Mouse (Mus musculus): ENCODE measurements around the gene Naa35.
"Not testable (repeated sequence)": the region's sequence is repeated elsewhere in the genome, so short reads cannot be mapped to it uniquely, and the experiment has no call there.

The Naa35 gene

DNA sequence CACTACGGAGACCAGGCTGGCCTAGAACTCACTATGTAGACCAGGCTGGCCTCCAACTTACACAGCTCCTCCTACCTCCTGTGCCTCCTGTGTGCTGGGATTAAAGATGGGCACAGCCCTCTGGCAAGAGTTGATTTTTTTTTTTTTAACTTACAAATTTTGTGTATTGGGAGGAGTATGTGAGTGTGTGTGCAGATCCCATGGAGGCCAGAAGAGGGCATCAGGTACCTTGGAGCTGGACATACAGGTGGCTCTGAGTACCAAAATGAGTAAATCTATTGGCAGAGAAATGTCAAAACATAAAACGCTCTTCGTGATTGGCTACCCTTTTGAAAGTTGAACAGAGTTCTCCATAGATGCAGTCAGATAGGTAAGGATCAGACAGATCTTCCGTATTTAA is 4.1 kb upstream of the Naa35 start:
- no peak for DNase-seq

DNA sequence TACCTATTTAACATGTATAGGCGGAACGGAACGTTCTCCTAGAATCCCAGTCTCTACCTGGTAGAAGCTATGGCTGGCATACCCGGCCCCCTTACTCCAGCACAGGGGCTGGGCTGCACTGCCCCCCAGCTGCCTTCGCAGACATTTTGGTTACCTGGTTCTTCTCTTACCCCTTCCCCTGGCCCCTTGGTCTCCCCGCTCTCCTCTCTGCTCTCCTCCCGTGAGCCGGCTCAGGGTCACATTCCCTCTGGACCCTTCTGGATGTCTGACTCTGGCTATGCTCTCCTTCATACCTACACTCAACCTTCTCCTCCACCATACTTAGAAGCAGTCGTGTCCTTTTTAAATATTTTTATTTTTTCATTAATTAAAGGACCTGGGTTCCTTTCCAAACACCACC is 578 bp upstream of the Naa35 start:
- peak; percentile 43 for DNase-seq

DNA sequence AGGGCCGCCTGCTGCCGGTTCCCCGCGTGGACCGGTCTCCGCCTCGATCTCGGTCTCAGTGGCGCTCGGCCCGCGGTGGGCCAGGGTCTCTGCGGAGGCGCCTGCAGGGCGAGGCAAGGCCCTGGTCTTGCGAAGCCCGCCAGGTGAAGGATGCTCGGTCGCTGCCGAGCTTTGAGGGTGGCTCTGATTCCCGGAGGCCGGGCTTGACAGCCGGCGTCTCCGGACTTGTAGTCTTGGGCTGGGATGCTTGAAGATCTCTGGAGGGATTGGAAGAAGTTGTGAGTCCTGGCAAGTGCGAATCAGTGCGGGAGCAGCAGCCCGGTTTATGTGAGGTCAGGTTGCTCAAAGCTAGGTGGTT is 568 bp downstream of the Naa35 start:
- no peak for DNase-seq

DNA sequence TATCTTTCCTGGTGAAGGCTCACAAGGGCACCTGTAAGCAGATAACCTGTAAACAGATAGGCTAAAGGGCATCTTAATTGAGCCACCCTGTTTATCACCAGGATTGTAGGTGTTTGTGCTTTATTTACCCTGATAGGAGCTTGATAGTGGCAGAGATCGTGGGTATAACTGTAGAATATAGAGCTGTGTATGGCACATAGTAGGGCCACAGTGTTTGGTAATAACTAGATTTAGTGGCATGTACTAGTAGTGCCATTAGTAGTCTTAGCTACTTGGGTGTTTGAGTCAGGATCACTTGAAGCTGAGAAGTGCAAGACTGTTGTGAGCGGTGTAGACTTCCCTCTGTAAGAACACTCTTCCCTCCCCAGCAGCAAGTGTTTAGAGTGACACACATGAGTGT is 2.1 kb downstream of the Naa35 start:
- DNase-seq = no peak

DNA sequence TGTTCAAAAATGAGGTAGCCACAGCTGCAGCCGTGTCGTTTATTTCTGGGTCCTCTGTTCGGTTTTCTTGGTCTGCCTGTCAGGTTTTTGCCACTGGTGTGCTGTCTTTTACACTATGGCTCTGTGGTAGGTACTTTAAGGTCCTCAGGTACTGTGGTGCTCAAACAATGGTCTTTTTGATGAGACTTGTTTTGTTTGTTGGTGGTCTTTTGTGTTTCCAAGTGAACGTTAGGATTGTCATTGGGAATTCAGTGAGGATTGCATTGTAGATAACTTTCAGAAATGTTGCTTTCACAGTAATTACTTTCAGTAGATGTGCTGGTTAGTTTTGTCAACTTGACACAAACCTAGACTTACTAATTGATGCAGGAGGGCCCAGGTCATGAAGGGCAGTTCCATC is 4.6 kb downstream of the Naa35 start:
- DNase-seq = no peak

DNA sequence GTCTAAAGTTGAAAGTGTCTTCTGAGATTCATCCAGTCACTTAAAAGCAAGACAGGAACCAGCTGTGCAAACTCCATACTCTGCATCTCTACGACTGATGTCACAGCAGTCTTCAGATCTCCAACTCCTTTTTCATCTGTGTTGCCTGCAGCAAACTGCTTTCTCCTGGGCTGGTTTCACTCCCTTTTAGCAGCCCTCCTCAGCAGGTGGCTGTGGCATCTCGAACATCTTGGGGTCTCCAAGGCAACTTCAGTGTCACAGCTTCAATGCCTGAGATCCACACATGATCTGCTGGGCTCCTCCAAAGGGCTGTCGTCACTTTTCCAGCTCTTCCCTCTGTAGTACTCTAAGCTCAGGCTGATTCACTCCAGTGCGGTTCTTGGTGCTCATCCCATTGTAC is 5.6 kb downstream of the Naa35 start:
- no peak for DNase-seq

DNA sequence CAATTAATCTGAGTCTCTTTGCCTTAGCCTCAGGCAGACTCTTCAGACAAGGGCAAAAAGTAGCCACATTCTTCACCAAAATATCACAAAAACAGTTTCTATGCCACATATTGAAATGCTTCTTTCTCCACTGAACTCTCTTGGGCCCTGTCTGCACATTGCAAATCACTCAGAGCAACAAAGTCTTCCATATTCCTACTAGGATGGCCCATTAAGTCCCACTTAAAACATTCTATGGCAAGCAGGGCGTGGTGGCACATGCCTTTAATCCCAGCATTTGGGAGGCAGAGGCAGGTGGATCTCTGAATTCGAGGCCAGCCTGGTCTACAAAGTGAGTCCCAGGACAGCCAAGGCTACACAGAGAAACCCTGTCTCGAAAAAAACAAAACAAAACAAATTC is 7.0 kb downstream of the Naa35 start:
- not testable (repeated sequence) for DNase-seq

DNA sequence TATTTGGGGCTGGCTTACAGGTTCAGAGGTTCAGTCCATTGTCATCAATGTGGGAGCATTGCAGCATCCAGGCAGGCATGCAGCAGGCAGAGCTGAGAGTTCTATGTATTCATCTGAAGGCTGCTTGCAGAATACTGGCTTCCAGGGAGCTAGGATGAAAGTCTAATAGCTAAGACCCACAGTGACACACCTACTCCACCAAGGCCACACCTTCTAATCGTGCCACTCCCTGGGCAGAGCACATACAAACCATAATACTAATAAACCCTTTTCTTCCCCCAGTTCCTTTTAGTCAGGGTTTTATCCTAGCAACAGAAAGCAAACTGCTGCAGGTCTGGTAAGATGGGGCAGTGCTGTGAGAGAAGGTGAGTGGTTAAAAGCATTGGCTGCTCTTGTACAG is 7.6 kb downstream of the Naa35 start:
- no peak for DNase-seq

DNA sequence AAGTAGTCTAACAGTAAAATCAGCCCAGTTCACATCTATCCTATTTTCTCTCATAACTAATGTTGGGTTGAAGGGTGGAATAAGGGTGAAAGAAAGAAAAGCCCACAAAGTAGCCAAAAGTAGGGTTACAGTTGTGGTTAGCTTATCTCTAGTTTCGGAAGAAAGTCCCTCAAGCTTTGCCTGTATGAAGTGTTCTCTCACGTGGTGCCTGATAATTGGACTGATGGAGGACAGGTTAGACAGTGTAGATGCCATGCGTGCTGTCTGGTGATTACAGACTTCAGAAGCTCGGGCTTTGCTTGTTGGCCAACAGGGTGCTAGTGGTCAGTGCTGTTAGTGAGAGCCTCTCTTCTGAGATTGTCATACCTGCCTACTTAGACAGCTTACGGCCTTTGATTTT is 18.0 kb downstream of the Naa35 start:
- no peak for DNase-seq

DNA sequence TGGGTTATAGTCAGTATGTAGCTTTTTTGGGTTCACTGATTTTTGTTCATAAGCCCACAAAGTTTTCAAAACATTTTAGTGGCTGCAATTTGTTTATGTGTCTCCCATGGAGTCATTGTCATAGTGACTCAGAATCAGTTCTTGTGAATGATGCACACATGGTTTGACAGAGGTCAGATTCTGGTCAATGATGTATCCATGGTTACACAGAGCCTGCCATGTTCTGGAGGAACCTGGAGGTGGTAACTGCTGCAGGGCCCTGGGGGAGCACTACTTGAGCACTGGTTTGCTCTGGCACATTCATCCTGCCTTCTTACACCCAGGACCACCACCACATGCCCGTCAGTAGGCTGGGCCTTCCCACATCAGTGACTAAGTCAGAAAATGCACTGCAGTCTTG is 19.5 kb downstream of the Naa35 start:
- no peak for DNase-seq

DNA sequence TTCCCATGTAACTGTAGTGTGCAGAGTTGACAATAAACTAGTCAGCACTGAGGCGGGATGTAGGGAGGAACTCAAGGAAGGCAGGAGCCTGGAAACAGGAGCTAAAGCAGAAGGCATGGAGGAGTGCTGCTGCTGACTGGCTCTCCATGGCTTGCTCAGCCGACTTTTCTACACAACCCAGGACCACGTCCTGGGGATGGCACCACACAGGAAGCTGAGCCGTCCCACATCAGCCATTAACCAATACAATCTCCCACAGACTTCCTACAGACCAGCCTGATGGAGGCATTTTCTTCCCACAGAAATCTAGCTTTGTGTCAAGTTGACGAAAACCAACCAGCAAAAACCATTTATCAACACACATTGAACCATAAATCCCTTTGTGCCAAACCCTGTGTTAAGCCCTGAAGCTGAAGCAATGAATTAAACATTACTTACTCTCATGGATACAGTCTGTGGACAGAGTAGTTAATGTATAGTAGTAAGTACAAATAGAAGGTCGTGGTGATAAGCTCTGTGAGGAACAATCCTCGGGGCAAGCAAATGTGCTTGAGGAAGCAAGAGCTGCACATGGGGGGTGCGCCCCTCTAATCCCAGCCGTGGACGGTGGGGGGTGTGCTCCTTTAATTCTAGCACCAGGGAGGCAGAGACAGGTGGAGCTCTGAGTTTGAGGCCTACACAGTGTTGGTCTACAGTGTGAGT is 20.3 kb downstream of the Naa35 start:
- no peak for DNase-seq

DNA sequence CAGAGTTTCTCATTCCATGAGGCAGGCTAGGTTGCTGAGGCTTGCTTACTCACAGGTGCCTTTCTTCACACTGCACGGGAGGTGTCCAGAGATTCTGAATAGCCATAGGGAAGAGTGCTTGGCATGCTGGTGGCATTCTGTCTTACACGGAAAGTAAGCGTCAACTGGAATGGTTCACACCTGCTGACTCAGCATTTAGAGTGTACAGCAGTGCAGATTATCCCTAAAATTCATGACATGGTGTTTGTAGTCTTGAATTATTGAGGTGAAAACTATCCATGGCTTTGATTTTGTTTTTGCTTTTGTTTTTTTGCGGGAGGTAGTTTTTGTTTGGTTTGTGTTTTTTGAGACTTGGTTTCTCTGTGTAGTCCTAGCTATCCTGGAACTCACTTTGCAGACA is 24.8 kb downstream of the Naa35 start:
- DNase-seq = no peak

DNA sequence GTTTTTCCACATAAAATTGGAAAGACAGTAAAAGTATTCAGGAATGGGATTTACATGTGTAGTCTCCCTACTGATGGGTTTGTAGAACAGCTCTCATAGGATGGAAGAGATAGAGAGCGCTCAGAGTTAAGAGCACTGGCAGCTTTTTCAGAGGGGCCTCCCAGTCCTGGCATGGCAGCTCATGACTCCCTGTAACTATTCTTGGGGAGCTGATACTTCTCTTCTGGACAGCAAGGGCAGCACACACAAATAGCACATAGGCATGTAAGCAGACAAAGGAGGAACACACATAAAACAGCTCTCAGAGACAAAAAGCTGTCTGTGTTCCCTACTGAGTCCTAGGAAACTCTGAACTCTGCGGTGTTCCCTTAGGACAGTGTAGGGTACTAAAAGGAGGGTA is 25.4 kb downstream of the Naa35 start:
- DNase-seq = no peak

DNA sequence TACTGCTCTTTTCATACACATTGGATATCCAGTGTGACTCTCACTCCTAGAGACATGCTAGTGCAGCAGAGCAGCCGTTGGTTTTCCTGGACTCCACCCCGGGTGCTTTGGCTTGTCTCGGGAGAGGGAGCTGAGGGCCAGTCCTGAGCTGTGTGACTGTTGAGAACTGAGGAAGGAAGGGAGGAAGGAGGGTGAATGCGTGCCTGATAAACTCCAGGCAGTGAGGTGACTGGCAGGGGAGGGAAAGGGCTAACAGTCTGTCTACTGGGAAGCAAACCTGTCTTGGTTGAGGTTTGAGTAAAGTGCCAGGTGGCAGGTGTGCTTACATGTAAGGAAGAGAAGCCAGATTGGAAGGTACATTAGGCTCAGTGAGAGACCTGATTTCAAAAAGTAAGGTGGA is 28.8 kb downstream of the Naa35 start:
- no peak for DNase-seq

DNA sequence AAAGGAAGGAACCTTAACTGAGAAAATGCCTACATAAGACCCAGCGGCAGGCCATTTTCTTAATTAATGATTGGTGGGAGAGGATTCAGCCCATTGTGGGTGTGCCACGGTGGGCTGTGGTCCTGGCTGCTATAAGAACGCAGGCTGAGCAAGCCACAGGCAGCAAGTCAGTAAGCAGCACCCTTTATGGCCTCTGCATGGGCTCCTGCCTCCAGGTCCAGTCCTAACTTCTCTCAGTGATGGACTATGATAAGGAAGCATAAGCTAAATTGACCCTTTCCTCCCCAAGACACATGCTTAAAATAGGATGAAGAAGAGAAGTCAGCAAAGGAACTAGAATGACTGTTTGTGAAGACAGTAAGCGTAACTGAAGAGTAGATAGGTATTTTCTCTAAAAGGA is 30.1 kb downstream of the Naa35 start:
- no peak for DNase-seq

DNA sequence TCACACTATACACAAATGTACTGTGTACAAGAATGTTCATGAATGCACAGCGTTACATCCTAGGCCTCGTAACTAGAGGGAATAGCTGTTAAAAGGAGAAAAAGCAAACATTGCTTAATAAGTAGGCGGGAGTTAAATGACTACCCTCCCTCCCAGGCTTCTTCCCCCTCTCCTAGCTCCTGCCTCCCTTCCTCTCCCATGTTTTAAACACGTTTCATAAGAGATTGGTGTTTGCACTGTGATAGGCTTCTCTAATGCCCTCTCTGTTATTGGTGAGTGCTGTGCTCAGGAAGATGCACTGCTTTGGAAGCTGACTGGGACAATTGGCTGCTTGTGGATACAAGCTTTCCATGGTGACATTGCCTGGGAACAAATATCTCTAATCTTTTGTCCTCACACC is 30.5 kb downstream of the Naa35 start:
- no peak for DNase-seq

DNA sequence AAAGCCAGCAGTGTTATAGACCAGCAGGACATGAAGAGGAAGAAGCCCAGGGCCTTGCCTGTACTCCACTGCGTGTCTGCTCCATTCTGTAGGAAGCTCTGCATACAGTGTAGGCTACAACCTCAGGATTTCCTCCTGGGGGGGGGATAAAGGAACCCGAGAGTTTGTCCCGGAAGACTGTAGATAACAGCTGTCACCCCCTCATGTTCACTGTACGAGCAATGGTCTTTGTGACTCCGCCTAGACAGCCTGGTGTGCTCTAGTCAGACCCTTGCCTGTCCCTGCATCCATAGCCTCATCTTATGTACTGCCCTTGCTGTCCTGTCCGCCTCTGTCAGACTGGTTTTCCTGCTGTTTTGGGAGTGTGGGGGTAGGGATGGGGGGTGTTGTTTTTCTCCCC is 33.4 kb downstream of the Naa35 start:
- DNase-seq = no peak

DNA sequence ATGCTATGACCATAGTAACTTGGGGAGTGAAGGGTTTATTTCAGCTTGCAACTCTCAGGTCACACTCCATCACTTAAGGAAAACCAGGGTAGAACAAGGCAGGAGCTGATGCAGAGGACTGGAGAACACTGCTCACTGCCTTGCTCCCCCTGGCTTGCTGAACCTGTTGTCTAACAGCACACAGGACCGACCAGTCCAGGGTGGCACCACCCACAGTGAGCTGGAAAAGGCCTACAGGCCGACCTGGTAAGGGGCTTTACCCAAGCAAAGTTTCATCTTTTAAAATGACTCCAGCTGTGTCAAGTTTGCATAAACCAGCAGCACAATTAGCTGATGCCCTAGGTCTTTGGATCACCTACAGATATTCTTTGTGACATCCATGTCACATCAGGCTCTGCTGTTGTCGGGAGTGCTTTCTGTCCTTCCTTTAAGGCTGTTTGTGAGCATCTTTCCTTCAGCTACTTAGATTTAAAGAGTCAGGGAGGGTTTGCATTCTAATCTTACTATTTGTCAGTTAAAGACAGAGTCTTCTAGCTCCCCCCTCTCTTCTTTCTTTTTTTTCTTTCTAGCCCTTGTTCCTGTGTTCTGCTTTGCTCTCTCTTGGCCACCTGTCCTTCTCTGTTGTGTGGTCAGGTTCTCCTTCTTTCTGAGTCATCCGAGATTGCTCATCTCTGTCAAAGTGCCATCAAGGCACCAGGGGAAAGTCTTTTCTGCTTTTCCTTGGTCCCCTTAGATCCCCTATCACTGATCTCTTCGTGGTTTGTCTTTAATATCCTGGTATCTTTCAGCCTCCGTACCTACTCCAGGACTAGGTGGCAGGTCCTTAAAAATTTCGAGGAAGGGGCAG is 36.8 kb downstream of the Naa35 start:
- DNase-seq = no peak

DNA sequence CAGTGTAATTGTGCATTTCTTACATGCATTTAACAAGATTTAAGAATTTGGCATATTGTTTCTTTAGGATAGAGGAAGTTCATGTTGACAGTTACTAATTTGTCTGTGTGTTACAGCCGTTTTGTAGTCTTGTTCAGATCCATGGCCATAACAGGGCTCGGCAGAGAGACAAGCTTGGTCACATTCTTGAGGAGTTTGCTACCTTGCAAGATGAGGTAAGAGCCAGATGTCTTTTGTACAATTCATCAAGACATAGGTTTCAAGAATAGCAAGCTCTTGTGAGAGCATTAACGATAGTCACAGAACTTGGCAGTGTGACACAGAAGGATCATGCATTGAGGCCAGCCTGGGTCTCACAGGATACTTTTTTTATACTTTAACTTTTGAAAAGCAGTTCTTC is 39.3 kb downstream of the Naa35 start:
- DNase-seq = no peak

DNA sequence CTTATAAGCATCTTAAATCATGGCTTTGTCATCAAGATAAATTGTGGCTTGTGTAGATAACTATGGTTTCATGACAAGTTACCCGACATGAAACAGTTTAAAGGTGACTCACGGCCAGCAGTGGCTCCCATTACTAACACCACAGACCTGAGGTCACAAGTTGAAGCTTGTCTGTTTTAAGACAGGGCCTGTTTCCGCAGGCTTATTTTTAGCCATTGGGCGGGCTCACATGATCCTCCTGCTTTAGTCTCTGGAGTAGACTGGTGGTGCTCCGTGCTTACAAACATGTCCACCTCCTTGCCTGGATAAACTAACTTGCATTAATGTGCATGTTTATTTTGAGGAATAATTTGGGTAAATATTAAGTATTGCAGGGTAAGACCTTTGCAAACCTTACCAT is 39.8 kb downstream of the Naa35 start:
- no peak for DNase-seq

DNA sequence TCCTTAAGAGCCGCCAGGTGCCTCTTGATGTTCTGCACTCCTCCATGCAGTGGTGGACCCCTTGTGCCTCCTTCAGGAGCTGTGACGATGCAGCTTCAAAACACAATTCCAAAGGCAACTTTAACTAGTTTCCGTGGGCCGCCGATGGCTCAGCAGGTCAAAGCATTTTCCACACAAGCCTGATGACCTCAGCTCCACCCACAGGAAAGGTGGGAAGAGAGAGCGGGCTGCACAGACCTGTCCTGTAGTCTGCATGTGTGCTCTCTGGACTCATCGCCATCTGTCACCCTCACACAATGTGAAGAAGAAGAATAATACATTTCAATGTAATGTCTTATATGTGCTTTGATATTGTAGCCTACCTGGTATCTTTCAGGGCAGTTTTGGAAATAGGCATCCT is 41.7 kb downstream of the Naa35 start:
- DNase-seq = no peak

DNA sequence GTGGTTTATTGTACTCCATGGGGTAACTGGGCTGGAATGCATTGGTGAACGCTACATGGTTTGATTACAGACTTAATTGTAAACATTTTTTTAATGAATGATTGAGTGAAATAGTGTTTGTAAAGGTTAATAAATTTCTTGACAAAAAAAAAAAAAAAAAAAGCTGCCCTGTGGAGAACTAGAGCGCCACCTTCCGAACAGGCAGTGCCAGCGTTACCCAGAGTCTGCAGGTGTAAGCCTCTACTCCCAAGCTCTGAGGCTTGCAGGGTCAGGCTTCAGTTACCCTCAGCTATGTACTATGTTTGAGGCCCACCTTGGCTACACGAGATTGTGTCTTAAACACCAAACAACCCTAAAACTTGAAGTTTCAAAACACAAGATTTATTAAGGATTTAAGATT is 49.6 kb downstream of the Naa35 start:
- DNase-seq = no peak

DNA sequence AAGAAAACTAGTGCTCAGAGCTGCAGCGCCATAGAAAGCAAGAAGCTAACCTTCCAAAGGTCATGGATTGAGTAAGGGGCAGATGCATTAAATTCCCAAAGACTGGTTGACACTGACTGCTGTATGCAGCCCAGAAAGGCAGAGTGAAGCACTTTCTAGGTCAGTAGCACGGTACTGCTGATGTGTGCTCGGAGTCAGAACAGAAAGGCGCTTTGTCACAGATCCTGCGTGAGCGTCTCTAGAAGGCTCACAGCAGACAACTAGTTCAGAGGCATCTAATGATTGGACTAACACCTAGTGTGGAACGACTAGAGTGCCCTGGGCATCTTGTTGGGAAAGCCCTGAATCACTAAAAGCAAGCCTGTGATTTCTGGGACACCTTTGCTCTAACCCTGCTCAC is 52.7 kb downstream of the Naa35 start:
- no peak for DNase-seq

DNA sequence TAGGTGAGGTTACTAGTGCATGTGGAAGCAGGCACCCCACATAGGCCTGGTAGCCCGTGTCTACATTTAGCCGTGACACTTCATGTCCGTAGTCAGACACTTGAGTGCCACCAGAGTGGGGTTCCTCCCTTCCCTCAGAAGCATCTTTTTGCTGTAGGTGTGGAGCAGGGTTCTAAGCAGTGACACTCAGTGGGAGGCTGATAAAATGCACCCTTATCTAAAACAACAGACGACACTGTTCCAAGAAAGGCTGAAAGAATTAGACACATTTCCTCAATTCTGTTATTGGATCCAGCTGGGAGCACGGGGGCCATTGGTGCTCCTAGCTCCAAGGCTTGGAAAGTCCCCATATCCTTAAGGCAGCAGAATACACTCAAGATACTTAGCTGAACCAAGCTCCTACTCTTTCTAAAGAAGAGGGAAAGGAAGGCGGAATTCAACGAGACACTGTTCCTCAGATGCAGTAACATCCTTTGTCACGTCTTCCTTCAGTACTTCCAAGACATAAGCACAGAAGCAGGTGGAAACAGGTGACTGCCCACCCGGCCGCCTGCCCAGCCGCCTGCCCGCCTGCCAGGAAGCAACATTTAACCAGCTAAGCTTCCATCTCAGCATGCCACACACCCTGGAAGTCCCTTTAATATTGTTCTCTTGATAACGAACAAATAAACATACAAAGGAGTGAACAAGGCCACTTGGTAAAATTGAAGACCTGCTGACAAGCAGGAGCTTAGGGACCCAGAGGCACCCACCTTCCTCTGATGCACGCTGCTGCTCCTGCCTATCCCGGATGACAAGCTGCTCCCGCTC is 54.5 kb downstream of the Naa35 start:
- no peak for DNase-seq
